Mouse (Mus musculus) liver, embryonic 14.5 days (tissue): Measurements from ENCODE around the gene Gtf2i. TPM values are rescaled to one million over a fixed set of nuclear protein-coding genes. Genes with fewer than 3 reads are reported as not detected.
"Not testable (repeated sequence)": the region's sequence is repeated elsewhere in the genome, so short reads cannot be mapped to it uniquely, and the experiment has no call there.

ENCODE experiments used
- ATAC-seq: fragments of 200-750 bp; cut with Nextera tagmentation; 2 replicates; pipeline ENCODE4 v1.8.0; 2017; ENCODE audit warnings: moderate number of reproducible peaks, mild to moderate bottlenecking, moderate library complexity; ENCODE audit not compliant: insufficient read depth
- DNase-seq, 3 experiments: peaks; one replicate each; pipeline ENCODE4 v3.0.0-alpha.2; 2012 to 2013; ENCODE audit warnings: low read depth in 3 of 3, low spot score in 3 of 3
- H3K27ac ChIP-seq: fragments of 300-500 bp; sonication (generic); 2 replicates; pipeline ENCODE4 v1.5.1; 2014; ENCODE audit warnings: moderate library complexity, mild to moderate bottlenecking, control low read depth, inconsistent platforms
- H3K27me3 ChIP-seq: fragments of 300-500 bp; sonication (generic); 2 replicates; pipeline ENCODE4 v1.6.1; 2014; ENCODE audit warnings: mild to moderate bottlenecking, low read length, moderate library complexity; ENCODE audit not compliant: control insufficient read depth, insufficient read depth
- H3K36me3 ChIP-seq: fragments of 300-500 bp; sonication (generic); replicated peaks from 2 replicates; pipeline ENCODE4 v1.6.1; 2014; ENCODE audit warnings: low read depth; ENCODE audit not compliant: control insufficient read depth, insufficient read depth
- H3K4me1 ChIP-seq, 2 experiments: fragments of 200-500 bp in 1 of 2; fragments of 300-500 bp in 1 of 2; sonication (generic) in 1 of 2; replicated peaks; 2 replicates each; pipeline ENCODE4 v1.6.1; 2012 to 2014; ENCODE audit warnings: antibody characterized with exemption in 1 of 2, inconsistent platforms in 1 of 2, low read length in 1 of 2; ENCODE audit not compliant: control insufficient read depth in 2 of 2, insufficient read depth in 2 of 2
- H3K4me2 ChIP-seq: fragments of 300-500 bp; sonication (generic); 2 replicates; pipeline ENCODE4 v1.6.1; 2014; ENCODE audit warnings: low read depth, mild to moderate bottlenecking, control low read depth, moderate library complexity
- H3K4me3 ChIP-seq, 2 experiments: fragments of 200-500 bp in 1 of 2; fragments of 300-500 bp in 1 of 2; sonication (generic) in 1 of 2; 2 replicates each; pipeline ENCODE4 v1.5.1; 2012 to 2014; ENCODE audit warnings: low read depth in 2 of 2, low read length in 2 of 2, mild to moderate bottlenecking in 2 of 2, control low read depth in 1 of 2, inconsistent platforms in 1 of 2, moderate library complexity in 1 of 2; ENCODE audit not compliant: insufficient read depth in 1 of 2
- H3K9ac ChIP-seq: fragments of 300-500 bp; sonication (generic); replicated peaks from 2 replicates; pipeline ENCODE4 v1.6.1; 2014; ENCODE audit warnings: mild to moderate bottlenecking, control low read depth, moderate library complexity
- H3K9me3 ChIP-seq: fragments of 300-500 bp; sonication (generic); 2 replicates; pipeline ENCODE4 v1.6.1; 2016; ENCODE audit warnings: low read length, mixed read lengths; ENCODE audit not compliant: control insufficient read depth
- CTCF ChIP-seq: IDR thresholded peaks from 2 replicates; pipeline ENCODE4 v1.5.1; 2016; ENCODE audit warnings: antibody characterized with exemption, low read depth, control low read depth
- EP300 ChIP-seq: IDR thresholded peaks from 2 replicates; pipeline ENCODE4 v1.6.1; 2016; ENCODE audit warnings: antibody characterized with exemption, low read depth
- WGBS: fragments of 180-500 bp; shearing (Covaris S2); extraction: QIAGEN DNeasy Blood & Tissue Kit; methylation state at CpG from one replicate; pipeline ENCODE4 v1.1.7; 2014; ENCODE audit not compliant: insufficient replicate concordance; 5-methylcytosine and 5-hydroxymethylcytosine counted together
- polyA plus RNA-seq, 2 experiments: library from polyadenylated mRNA; depleted of rRNA in 1 of 2; stranded (reverse) in 1 of 2; unstranded in 1 of 2; fragments of >200 nt; fragmentation: Nextera tagmentation in 1 of 2; extraction: Ambion mirVana in 1 of 2; gene quantifications; 2 replicates each; pipeline versions ENCODE4 v1.2.1 to v1.2.3; 2012 to 2014

Gtf2i gene
- 19.5 and 26.5 TPM in 2 replicates for polyA plus RNA-seq (2012; rRNA removed)
- 26.1 and 29.8 TPM in 2 replicates for polyA plus RNA-seq (2014; fragmentation: Nextera tagmentation; extraction: Ambion mirVana)

- Histone ChIP-seq H3K27ac (peak within 1 kb of the TSS; percentile 79), H3K4me3 (peak within 1 kb of the TSS; percentile 82 to 89), H3K9ac (peak within 1 kb of the TSS; percentile 93), H3K4me2 (peak within 1 kb of the TSS; percentile 82), H3K27me3 (no peaks in the 10 kb centered on the region), H3K9me3 (no peaks in the 10 kb centered on the region), H3K36me3 (peaks cover 11% of the 10 kb centered on the region), H3K4me1 (peaks cover 10 to 14% of the 10 kb centered on the region in 2 experiments; a peak in 3 of 4 replicates)
- WGBS = 1% methylated on average over 39 of the region's 40 CpGs
- ATAC-seq (peak; percentile 81), DNase-seq (peak; percentile 87 to 90 (median 90))
- TF ChIP-seq CTCF (no peak), EP300 (0 out of 2 replicates have a peak, but pooled peaks have one; percentile 10)
These were observed at the start of gene Gtf2i for GRCm38 (mm10) chr5:134314688-134315622. Gene Gtf2i (minus strand): TSS chr5:134314760.

GRCm38 (mm10) chr5:134359101-134359500 lies 44.5 kb upstream of the Gtf2i start:
- DNase-seq (no peak), ATAC-seq (no peak)
- no peak overlapping the region for H3K4me3 ChIP-seq
- 81% methylated on average over 4 of the region's 4 CpGs for WGBS
- no peaks in the 10 kb centered on the region for H3K9me3 ChIP-seq
- H3K4me1 ChIP-seq = no peaks in the 10 kb centered on the region
- H3K4me2 ChIP-seq = no peak overlapping the region
- no peak overlapping the region for H3K27ac ChIP-seq
- H3K9ac ChIP-seq = no peak overlapping the region
- no peaks in the 10 kb centered on the region for H3K27me3 ChIP-seq
- TF ChIP-seq EP300 = no peak
- no peak for TF ChIP-seq CTCF
- no peaks in the 10 kb centered on the region for H3K36me3 ChIP-seq

- not testable (repeated sequence) for H3K27ac ChIP-seq, DNase-seq, H3K4me3 ChIP-seq, H3K36me3 ChIP-seq, H3K4me2 ChIP-seq, H3K9me3 ChIP-seq, H3K9ac ChIP-seq, H3K27me3 ChIP-seq, ATAC-seq, H3K4me1 ChIP-seq
- 69% methylated on average over 4 of the region's 4 CpGs for WGBS
These were observed 40.8 kb upstream of the Gtf2i start for GRCm38 (mm10) chr5:134355372-134355771.

GRCm38 (mm10) chr5:134353117-134353516 lies 38.6 kb upstream of the Gtf2i start:
- TF ChIP-seq CTCF = no peak
- TF ChIP-seq EP300 = no peak
- H3K9me3 ChIP-seq = no peaks in the 10 kb centered on the region
- WGBS = 45% methylated on average over 4 of the region's 4 CpGs
- ATAC-seq (no peak), DNase-seq (no peak)
- no peak overlapping the region for H3K9ac ChIP-seq
- no peaks in the 10 kb centered on the region for H3K27me3 ChIP-seq
- H3K4me2 ChIP-seq = no peak overlapping the region
- H3K36me3 ChIP-seq = no peaks in the 10 kb centered on the region
- peaks cover 5 to 9% of the 10 kb centered on the region in 2 experiments for H3K4me1 ChIP-seq
- no peak overlapping the region for H3K4me3 ChIP-seq
- H3K27ac ChIP-seq = no peak overlapping the region

GRCm38 (mm10) chr5:134352527-134353001 lies 38.0 kb upstream of the Gtf2i start:
- WGBS = 30% methylated on average over 3 of the region's 3 CpGs
- no peak for DNase-seq
- H3K4me1 ChIP-seq = peaks cover 5 to 9% of the 10 kb centered on the region in 2 experiments

More at GRCm38 (mm10) chr5:134352527-134353001, 38.0 kb upstream of the Gtf2i start:
- no peak for TF ChIP-seq CTCF
- no peak for TF ChIP-seq EP300
- Histone ChIP-seq H3K4me3 (no peak overlapping the region), H3K36me3 (no peaks in the 10 kb centered on the region), H3K9me3 (no peaks in the 10 kb centered on the region), H3K27me3 (no peaks in the 10 kb centered on the region), H3K4me2 (no peak overlapping the region), H3K9ac (no peak overlapping the region), H3K27ac (no peak overlapping the region)
- ATAC-seq = no peak
